Mouse (Mus musculus) gastrocnemius, postnatal 10 days (tissue): ENCODE data around the gene Bola3. TPM values are rescaled to one million over a fixed set of nuclear protein-coding genes. Genes with fewer than 3 reads are reported as not detected.
A peak's percentile ranks its signal among the peaks of the same experiment; 100 is the strongest.
"Not testable (repeated sequence)": the region's sequence is repeated elsewhere in the genome, so short reads cannot be mapped to it uniquely, and the experiment has no call there.

Source experiments
- DNase-seq: peaks from one replicate; pipeline ENCODE4 v3.0.0; 2021; ENCODE audit warnings: mixed read lengths
- long read RNA-seq, 2 experiments: library from polyadenylated mRNA; stranded (forward); transcript quantifications; one replicate each; pipeline ENCODE4 v2.0.0; 2021
- total RNA-seq, 2 experiments: library from RNA; stranded (reverse); gene quantifications; 2 replicates each; pipeline ENCODE4 v1.2.3; 2021

The Bola3 gene
- 100 to 1,000 TPM; 175 to 186 TPM for total RNA-seq
- long read RNA-seq, experiment 1, transcript Bola3-207 (4 exons, 2,312 nt), result major isoform, 108 of 111 reads
- long read RNA-seq, experiment 1, partial matches to known transcripts, result 3 of 111 reads
- long read RNA-seq, experiment 1, other reads (novel, unspliced or antisense), result 0 of 111 reads
- long read RNA-seq, experiment 2, transcript Bola3-207 (4 exons, 2,312 nt), result major isoform, 96 of 103 reads
- long read RNA-seq, experiment 2, partial matches to known transcripts, result 0 of 103 reads
- long read RNA-seq, experiment 2, other reads (novel, unspliced or antisense), result 6 of 103 reads

DNA sequence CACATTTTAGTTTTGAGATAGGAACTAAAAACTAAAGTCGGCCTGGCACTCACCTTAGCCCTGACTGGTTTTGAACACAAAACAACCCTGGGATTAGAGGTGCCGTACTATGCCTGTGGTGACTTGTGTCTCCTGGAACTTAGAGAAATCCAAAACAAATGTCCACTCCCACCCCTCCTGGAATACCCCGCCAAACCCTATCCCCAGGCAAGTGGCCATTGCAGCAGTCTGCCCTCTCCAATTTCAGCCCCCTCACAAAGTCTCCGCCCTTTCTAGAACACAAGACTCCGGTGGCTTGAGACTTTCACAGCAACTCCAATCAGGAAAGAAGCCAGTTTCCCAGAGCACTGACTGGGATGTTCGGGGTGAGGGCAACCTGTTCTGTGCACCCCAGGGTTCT, at the start of gene Bola3:
Gene Bola3, plus strand, starts transcription at position 275 of the 400 bp plus-strand sequence.
- DNase-seq, result no peak

DNA sequence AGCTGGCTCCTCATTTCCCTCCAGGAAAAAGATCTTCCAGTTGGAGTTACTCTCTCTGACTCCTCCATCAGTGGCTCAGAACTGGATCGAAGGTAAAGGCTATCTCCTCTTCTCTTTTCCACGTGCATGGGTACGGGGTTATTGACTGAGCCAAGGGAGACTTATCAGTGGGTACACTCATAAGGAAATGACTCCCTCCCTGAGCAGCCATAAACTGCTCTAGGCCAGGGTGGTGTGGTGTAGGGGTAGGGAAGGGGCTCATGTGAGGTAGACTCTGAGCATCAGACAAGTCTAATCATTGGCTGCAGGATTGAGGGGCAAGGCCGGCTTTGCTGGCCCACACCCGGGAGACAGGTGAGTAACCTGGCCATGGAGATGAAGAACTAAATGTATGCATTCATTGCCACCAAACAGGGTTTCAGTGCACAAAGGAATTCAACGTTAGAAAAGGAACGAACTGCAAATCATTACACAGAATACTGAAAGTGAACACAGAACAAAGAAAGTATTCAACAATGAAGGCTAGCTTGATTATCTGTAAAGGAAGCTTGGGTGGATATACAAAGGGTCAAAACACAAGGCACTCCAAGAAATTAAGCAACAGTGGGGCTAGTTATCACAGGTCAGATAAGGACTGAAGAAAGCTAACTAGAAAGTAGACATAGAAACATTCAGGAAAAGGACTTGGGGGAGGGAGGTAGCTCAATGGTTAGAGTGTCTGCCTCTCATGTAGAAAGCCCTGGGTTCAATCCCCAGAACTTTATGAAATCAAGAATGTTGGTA, 48.3 kb upstream of the Bola3 start:
- no peak for DNase-seq

DNA sequence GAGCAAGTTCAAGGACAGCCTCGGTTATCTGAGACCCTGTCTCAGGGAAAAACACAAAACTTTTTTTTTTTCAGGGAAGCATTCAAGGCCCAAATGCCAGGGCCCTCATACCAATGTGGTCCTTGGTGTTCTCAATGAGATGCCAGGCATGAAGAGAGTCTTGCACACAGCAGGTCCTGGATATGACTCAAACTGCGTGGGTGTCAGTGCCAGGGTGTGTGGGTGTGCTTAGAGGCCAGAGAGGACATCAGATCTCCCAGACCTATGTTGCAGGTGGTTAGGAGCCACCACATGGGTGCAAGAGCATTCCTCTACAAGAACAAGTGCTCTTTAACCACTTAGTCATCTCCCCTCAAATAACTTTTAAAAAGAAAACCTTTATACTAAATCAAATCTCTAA, 47.7 kb upstream of the Bola3 start:
- DNase-seq, result no peak

DNA sequence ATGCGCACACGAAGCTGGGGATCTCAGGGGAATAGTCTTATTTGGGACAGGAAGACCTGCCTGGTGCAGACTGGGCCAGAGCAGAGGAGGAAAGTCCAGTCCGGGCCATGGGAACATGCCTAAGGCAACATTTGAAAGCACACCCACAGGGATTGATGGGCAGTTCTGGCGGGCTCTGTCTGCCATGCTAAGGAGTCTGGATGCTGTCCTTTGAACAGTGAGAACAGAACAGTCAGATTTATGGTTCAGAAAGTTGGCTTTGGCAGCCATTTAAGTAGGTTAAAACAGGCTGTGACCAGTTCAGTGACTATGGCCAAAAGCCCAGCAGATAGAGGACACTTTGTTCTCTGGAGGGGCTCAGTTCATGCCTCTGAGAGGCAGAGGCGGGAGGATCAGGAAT, 46.7 kb upstream of the Bola3 start:
- no peak for DNase-seq

DNA sequence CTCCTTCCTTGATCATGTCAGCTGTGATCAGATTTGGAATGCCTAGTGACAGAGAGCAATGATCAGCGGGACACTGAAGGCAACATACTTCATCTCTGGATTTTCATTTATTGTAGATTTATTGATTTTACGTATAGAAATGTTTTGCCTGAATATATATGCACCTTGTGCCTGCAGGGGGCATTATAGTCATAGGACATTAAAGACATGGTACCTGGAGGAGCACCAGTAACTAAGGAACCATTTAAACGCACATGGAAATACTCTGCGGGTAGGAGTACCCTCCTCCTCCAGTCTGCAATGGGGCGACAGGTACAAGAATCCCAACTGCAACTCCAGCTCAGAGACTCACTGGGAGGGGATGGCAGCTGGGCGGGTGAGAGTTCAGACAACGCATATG, 39.9 kb upstream of the Bola3 start:
- no peak for DNase-seq

DNA sequence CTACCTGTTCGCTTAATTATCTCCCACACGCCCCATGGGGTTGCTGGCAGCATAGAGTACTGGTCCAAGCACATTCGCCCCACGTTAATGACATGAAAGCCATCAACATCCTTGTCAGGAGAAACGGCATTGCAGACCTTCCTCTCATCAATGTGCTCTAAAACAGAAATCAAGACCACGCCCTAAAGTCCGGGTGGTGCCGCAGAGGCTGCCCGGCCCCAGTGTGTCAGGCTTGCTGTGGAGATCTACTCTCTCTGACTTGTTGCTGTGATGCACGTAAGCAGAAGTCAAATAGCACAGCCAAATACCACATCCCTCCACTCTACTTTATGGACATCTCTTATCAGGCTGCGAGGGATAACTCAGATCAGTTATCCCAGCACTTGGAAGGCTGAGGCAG, 37.7 kb upstream of the Bola3 start:
- no peak for DNase-seq

DNA sequence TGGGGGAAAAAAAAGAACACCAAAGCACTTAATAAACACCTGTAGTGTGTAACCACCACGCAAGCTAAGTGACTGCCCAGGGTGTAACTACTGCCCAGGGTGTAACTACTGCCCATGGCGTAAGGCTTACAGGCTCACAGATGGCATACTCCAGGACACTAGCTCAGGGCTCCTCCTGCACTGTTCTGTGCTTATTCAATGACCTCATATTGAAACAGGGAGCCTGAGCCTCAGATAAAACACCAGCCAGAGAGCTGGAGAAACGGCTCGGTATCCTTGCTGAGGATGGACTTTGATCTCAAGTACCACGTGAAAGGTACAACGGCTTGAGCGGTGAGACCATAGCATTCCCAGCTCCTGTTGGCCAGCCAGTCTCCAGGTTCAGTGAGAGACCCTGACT, 36.9 kb upstream of the Bola3 start:
- no peak for DNase-seq

DNA sequence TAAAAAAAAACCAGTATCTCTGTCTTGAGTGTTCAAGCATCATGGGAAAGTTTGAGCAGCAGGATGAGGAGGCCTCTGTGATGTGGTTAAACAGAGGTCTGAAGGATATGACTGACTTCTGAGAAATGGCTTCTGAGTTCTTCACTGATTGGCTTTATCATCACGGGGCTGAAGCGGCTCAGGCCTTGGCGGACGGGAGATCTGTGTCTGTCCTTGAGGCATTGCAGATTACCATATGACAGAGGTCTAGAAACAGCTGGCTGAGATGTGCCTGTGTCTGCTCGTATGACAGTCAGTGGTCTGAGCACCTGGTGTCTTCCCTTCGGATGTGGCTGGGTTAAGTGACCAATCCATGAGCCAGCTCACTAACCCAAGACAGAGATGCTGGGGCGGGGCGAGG, 36.4 kb upstream of the Bola3 start:
- DNase-seq, result no peak

DNA sequence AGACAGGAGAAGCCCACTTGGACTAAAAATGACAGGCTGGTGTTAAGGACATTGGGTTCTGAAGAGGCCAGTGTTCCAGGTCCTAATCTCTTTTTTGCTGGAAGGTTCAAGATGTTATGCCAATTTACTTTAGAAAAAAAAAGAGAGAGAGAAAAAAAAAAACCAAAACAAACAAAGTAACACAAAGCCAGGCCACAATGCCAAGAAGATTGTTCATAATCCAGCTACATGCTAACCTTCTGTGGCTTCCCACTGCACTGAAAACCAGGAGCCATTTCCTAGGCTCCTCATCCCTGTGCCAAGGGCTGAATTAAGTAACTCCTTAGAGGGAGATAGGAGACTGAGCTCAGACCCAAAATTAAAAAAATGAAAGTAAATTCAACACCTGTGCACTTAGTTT, 33.7 kb upstream of the Bola3 start:
- no peak for DNase-seq

DNA sequence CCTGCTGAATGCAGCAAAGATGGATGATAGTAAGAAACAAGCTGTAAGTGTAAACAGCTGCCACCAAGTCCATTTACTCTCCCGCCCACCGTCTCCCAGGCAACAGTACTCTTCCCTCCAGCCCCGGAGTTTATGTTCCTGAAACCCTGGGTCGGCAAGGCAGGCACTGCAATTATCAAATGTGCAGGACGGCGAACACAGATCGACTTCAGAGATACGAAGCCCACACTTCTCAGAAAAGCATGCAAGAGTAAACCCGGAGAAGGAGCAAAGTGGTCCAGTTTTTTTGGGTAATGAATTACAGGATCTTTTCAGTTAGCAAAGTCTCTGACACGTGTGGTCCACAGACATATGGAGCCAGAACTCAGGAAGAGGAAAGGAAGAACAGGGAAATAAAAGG, 32.9 kb upstream of the Bola3 start:
- no peak for DNase-seq

DNA sequence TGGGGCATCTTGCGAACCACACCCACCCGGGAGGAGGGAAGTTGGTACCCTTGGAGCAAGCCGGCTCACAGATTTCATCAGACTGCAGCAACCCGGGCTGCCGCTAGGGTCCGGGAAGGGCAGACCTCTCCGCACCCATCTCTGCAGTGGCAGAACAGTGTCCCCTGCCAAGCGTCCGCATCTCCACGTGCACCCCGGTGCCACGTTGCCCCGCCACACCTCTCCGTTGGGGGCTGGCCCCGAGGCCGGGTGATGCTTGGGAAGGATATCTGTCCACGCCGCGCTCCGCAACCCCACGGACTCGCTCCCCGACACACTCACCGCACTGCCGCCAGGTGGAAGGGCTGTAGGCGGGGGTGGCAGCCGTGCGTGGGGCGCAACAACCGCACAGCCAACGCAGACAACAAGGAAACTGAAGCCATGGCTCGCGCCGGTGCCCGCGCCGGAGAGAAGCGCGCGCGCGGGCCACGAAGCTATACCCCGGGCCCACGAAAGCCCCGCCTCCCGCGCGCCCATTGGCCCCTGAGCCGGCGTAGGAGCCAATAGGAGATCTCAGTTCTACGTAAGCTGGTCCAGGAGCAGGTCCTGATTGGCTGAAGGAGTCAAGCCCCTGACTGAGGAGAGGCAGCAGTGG, 31.7 kb upstream of the Bola3 start:
- peak; percentile 91 for DNase-seq

DNA sequence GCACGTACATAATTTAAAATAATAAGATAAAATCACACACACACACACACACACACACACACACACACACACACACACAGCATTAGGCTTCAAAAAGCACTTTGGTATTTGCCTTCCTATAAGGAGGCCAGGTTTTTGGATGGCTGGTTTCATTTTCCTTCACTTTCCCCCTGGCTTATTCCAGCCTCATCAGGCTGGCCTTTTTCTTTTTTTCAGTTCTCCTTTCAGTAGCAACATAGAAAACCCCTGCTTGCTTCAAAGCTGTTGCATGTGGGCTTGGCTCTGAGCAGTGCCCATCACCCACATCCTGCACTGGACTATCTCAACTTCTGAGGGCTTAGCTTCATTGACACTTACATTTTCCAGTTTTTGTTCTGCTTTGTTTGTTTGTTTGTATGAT, 27.0 kb upstream of the Bola3 start:
- DNase-seq, result no peak

DNA sequence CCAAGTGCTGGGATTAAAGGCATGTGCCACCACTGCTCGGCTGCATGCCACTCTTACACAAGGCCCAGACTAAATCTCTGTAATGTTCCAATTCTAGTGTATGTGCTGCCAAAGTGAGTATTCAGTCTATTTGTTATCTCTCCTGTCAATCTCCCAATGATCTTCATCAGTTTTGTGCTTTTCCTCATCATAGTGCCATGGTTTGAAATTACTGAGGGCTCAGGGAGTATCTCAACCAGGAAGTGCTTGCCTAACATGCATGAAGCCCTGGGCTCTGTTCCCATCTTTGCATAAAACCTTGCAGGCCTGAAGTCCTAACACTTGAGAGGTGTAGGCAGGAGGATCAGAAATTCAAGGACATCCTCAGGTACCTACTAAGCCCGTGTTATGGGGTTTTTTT, 26.2 kb upstream of the Bola3 start:
- DNase-seq, result no peak

DNA sequence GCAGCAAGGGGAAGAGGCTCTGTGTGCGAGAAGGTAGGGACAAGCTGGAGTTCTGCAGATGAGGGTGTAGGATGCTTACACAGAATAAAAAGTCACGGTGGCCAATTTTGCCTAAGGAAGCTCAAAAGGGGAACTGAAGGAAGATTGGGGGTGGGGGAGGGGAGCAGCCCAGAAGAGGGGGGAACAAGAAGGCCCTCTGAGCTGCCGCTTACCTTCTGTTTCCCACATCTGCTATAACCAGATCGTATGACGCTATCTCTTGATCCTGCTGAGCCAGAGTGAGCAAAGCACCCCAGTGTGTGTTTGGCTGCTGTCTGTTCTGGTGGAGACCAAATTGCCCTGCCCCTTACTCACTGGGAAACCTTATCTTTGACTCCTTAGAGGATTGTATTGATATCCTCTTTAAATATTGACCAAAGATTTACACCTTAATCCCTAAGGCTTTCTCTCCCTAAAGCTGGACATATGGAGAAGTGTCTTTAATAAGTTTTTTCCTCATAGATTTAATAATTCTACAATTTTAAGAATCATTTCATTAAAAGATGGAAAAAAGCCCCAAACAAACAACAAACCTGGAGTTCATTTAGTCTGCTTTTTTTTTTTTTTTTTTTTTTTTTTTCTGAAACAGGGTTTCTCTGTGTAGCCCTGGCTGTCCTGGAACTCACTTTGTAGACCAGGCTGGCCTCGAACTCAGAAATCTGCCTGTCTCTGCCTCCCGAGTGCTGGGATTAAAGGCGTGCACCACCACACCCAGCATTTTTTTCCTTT, 25.1 kb upstream of the Bola3 start:
- DNase-seq, result no peak

DNA sequence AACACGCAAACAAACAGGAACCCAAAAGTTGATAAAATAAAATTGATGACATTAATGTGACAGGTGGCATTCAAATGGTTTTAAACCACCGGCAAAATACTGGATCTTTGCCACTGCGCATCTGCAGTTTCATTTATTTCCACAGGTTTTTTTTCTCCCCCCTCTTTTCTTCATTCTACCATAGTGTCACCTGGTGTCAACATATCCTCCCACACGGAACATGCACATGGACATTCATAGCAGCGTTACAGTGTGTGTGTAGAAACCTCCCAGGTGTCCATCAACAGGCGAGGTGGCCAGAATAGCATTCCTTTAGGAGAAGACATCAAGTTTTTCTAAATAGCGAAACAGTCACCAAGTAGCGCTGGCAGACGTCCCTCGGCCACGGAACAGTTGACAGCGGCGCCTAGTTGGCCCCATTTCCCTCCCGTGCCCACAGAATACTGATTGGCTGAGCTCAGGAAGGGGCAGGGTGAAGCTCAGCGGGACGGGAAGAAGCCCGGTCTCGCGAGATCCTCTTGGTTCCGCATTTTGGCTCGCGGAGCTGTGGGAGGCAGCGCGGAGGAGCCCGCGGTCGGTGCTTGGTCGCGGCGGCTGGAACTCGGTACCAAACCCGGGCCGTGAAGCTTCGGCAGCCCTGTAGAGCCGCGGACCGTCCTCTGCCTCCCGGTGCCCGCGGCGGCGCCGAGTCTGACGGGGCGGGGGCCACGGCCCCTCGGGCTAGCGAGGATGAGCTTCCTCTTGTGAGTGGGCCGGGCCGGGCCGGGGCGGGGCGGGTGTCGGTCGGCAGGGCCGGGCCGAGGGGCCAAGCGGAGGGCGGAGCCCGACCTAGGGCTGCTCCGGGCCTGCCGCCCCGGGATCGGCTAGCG, 23.2 kb upstream of the Bola3 start, which contains the start of the genes Mthfd2 and Mob1a:
Gene Mthfd2, minus strand, starts transcription at position 384 of the 869 bp plus-strand sequence.
Gene Mob1a, plus strand, starts transcription at position 492 of the 869 bp plus-strand sequence.
- DNase-seq, result peak; percentile 91

DNA sequence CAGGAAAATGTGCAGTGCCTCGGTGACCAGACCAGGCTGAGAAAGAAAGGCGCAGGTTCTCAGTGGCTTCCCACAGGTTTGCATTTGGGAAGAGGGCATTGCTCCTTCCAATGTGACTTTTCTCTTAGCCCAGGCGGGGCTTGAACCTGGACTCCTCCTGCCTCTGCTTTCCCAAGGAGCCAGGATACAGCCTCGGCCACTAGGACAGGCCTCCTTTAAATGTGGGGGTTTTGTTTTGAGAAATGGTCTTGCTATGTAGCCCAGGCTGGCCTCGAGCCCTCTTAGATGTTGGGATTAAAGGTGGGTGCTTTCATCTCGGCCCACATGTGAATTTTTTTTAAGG, 22.6 kb upstream of the Bola3 start:
- no peak for DNase-seq

DNA sequence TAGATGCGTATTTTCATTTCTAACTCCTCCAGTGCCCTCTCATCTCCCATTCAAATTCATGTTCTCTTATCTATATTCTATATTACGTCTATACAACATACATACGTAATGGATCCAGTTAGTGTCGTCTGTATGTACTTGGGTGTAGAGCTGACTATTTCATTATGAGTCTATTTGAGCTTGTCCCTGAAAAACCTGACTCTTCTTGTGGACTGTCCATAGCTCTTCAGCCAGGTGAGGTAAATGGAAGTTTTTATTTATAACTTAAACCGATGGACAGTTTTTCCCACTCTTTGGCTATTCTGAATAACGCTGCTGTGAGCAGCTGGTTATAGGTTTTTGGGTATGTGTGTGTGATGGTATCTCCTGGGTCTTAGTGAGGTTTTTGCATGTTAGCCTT, 22.2 kb upstream of the Bola3 start:
- DNase-seq, result no peak

DNA sequence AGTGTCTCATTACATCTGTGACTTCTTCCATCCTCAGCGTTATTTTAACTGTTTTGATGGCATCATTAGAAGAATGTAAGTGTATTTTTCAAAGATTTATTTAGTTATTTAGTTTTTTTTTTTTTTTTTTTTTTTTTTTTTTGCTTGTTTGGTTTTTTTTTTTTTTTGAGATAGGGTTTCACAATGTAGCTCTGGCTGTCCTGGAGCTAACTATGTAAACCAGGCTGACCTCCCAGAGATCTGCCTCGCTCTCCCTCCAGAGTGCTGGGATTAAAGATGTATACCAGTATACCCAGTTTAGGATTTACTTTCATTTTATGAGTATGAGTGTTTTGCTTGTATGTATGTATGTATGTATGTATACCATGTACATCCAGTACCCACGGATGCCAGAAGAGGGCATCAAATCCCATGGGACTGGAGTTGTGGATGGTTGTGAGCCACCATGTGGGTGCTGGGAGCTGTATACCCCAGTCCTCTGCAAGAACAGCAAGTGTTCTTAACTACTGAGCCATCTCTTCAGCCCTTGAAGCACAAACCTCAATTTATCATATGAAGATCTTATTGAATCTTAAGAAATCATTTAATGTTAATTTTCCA, 21.3 kb upstream of the Bola3 start:
- no peak for DNase-seq

DNA sequence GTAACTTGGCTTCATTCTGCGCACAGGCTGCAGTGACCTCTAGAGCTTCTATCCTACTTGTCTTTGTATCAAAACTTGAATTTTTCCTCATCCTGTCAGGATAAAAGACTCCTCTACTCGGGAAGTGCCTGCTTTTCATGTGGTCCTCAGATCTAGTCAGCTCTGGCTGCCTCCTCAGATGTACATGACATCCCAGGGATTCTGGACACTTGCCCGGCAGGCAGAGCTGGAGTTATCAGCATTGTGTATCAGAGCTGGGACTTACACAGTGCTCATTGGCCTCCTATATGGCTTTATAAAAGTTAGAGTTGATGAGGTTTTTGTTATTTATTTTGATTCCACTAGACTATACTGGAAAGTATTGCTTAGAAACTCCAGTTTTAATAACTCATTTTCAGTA, 7.6 kb upstream of the Bola3 start:
- DNase-seq, result no peak

DNA sequence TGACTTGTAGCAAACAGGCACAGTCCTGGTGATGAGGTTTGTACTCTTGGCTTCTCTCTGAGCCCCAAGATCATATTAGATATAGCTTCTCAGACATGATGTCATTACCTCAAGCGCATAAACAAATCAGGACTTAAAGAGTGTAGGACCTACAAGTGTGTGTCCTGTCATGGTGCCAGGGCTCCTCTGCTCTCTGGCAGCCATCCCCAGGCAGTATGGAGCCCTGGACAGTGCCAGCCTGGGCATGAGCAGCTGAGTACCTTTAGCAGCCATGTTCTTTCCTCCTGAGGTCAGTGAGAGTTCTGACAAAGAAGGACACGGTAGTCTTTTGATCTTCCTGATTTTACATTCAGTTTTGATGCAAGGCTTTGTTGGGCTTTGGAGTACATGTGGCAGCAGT, 6.0 kb upstream of the Bola3 start:
- no peak for DNase-seq

DNA sequence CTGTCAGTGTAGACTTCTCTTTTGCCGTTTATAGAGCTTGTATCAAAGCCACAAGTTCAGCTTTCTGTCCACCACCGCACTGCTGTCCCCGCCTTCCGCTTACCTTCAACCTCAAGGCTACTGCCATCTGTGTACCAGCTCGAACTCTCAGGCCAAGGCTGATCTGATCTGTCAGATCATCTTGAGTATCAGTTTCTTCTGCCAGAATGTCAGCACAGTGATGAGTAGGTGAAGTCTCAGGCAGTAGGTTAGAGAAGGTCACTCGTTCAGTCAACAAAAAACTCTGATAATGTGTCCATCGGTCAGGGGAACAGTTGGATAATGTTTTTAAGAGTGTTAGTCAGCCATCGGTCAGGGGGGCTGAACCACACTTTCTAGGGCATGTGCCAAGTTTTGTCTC, 3.7 kb upstream of the Bola3 start:
- not testable (repeated sequence) for DNase-seq
